Mouse (Mus musculus) heart, embryonic 14.5 days (tissue): ENCODE measurements at regions not wholly inside any gene's neighbourhood (a gene's known extent, or its start where the extent isn't known, plus 50 kb on each side); places are given as distances from the start of the nearest gene placed in this dataset.

ENCODE experiments used
- ATAC-seq: fragments of 200-750 bp; cut with Nextera tagmentation; 2 replicates; pipeline ENCODE4 v1.8.0; 2017; ENCODE audit warnings: low read depth, moderate TSS enrichment; ENCODE audit not compliant: insufficient number of reproducible peaks, insufficient read depth, low FRiP score
- H3K27ac ChIP-seq, 2 experiments: fragments of 200-500 bp in 1 of 2; fragments of 300-500 bp in 1 of 2; sonication (generic) in 1 of 2; replicated peaks in 1 of 2; 2 replicates each; pipeline ENCODE4 v1.5.1; 2012 to 2014; ENCODE audit warnings: low read depth in 2 of 2, low read length in 2 of 2, control low read depth in 1 of 2, mild to moderate bottlenecking in 1 of 2, mixed read lengths in 1 of 2; ENCODE audit not compliant: control insufficient read depth in 1 of 2, insufficient read depth in 1 of 2
- H3K27me3 ChIP-seq: fragments of 300-500 bp; sonication (generic); 2 replicates; pipeline ENCODE4 v1.6.1; 2014; ENCODE audit warnings: mild to moderate bottlenecking, low read length, control low read depth; ENCODE audit not compliant: control insufficient read depth, insufficient read depth
- H3K36me3 ChIP-seq: fragments of 300-500 bp; sonication (generic); 2 replicates; pipeline ENCODE4 v1.6.1; 2014; ENCODE audit warnings: mild to moderate bottlenecking, control low read depth, low read length, mixed read lengths; ENCODE audit not compliant: control insufficient read depth, insufficient read depth
- H3K4me1 ChIP-seq, 2 experiments: fragments of 200-500 bp in 1 of 2; fragments of 300-500 bp in 1 of 2; sonication (generic) in 1 of 2; 2 replicates each; pipeline ENCODE4 v1.6.1; 2012 to 2014; ENCODE audit warnings: low read length in 2 of 2, control low read depth in 1 of 2, mixed read lengths in 1 of 2; ENCODE audit not compliant: control insufficient read depth in 2 of 2, insufficient read depth in 2 of 2
- H3K4me2 ChIP-seq: fragments of 300-500 bp; sonication (generic); 2 replicates; pipeline ENCODE4 v1.6.1; 2014; ENCODE audit warnings: mild to moderate bottlenecking, low read length
- H3K4me3 ChIP-seq, 2 experiments: fragments of 200-500 bp in 1 of 2; fragments of 300-500 bp in 1 of 2; sonication (generic) in 1 of 2; 2 replicates each; pipeline ENCODE4 v1.5.1; 2012 to 2014; ENCODE audit warnings: low read length in 2 of 2, mild to moderate bottlenecking in 2 of 2, control low read depth in 1 of 2, low read depth in 1 of 2, moderate library complexity in 1 of 2; ENCODE audit not compliant: control insufficient read depth in 1 of 2, insufficient read depth in 1 of 2
- H3K9ac ChIP-seq: fragments of 300-500 bp; sonication (generic); 2 replicates; pipeline ENCODE4 v1.6.1; 2014; ENCODE audit warnings: mild to moderate bottlenecking, low read length
- H3K9me3 ChIP-seq: fragments of 300-500 bp; sonication (generic); 2 replicates; pipeline ENCODE4 v1.6.1; 2016; ENCODE audit warnings: low read length, control low read depth; ENCODE audit not compliant: control insufficient read depth
- WGBS: fragments of 180-500 bp; shearing (Covaris S2); extraction: QIAGEN DNeasy Blood & Tissue Kit; methylation state at CpG from one replicate; pipeline ENCODE4 v1.1.7; 2014; 5-methylcytosine and 5-hydroxymethylcytosine counted together

DNA sequence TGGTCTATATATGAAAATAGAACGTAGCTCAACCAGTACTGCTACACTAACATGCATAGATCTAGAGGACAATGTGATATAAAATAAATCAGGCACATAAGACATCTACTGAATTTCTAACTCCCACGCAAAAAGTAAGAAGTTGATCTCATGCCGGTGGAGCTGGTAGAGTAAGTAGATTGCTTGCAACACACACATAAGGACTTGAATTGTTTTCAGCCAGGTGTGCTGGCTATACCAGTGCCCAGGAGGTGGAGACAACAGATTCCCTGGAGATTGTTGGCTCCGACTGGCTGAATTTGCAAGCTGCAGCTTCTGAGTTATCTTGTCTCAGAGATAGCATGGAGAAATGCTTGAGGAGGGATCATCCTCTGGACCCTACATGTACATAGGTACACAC, 331.6 kb upstream of the Tenm3 start:
- ATAC-seq, result no peak
- Histone ChIP-seq H3K27me3 (no peaks in the 10 kb centered on the region), H3K27ac (no peak overlapping the region), H3K36me3 (no peaks in the 10 kb centered on the region), H3K4me3 (no peak overlapping the region), H3K4me1 (no peaks in the 10 kb centered on the region), H3K9ac (no peak overlapping the region), H3K9me3 (no peaks in the 10 kb centered on the region), H3K4me2 (no peak overlapping the region)
- WGBS, result 80% methylated on average over 4 of the region's 4 CpGs

DNA sequence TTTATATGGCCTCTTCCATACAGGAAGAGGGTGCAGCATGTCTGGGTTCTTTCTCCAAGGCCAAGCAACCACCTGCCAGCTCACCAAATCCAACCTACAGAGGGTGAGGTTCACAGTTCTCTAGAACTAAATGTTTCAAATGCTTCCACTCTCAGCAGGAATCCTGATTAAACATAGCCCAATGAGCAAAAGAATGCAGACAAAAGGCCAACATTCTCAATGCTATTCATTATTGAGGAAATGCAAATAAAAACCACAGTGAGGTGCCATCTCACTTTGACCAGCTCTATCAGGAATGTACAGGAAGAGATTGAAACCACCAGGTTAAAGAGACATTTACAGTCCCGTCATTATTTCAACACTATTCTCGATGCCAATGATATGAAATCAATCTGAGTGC, 331.2 kb upstream of the Tenm3 start:
- H3K27me3 ChIP-seq, result no peaks in the 10 kb centered on the region
- no peak overlapping the region for H3K4me3 ChIP-seq
- no peaks in the 10 kb centered on the region for H3K4me1 ChIP-seq
- no peaks in the 10 kb centered on the region for H3K36me3 ChIP-seq
- no peak overlapping the region for H3K9ac ChIP-seq
- H3K27ac ChIP-seq, result no peak overlapping the region
- H3K4me2 ChIP-seq, result no peak overlapping the region
- no peaks in the 10 kb centered on the region for H3K9me3 ChIP-seq
- no peak for ATAC-seq
- WGBS, result 84% methylated on average over 2 of the region's 2 CpGs

DNA sequence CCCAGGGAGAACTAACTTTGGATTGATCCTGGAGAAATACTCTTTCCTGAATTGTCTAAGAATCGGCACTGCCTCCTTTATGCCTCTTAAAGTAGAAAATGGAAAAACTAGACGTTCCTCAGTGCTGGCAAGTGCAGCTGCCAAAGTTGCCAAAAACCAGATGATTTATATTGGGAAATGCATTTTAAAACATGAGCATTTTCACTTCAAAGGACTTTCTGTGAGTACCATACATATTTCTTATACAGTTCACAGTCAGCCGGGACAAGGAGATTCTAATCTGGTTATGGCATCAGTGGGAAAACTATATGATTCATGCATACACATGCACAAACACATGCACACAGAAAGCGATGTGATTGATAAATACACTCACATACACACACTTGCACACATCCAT, 315.6 kb upstream of the Tenm3 start:
- H3K4me2 ChIP-seq, result no peak overlapping the region
- H3K4me3 ChIP-seq, result no peak overlapping the region
- H3K9ac ChIP-seq, result no peak overlapping the region
- H3K9me3 ChIP-seq, result no peaks in the 10 kb centered on the region
- no peak overlapping the region for H3K27ac ChIP-seq
- no peaks in the 10 kb centered on the region for H3K27me3 ChIP-seq
- WGBS, result 78% methylated on average over 4 of the region's 4 CpGs
- no peaks in the 10 kb centered on the region for H3K36me3 ChIP-seq
- H3K4me1 ChIP-seq, result no peaks in the 10 kb centered on the region
- ATAC-seq, result no peak

DNA sequence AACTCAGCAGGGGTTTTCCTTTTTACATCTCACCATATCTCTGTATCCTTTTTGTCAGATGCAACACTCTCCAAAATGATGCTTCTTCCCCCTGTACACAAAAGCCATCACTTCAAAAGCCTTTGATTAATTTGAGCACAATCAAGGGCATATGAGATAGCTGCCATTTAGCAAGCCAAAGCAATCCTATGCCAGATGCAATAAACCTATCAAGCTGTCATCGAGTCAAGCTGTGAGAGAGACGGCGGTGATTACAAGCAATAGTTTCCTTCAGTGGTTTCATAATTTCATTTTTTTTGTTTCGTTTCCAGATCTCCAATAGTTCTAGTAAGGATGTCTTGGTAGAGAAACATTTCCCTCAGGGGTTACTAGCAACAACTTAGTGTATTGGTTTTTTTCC, 314.4 kb upstream of the Tenm3 start:
- no peak overlapping the region for H3K27ac ChIP-seq
- WGBS, result 61% methylated on average over 4 of the region's 4 CpGs

DNA sequence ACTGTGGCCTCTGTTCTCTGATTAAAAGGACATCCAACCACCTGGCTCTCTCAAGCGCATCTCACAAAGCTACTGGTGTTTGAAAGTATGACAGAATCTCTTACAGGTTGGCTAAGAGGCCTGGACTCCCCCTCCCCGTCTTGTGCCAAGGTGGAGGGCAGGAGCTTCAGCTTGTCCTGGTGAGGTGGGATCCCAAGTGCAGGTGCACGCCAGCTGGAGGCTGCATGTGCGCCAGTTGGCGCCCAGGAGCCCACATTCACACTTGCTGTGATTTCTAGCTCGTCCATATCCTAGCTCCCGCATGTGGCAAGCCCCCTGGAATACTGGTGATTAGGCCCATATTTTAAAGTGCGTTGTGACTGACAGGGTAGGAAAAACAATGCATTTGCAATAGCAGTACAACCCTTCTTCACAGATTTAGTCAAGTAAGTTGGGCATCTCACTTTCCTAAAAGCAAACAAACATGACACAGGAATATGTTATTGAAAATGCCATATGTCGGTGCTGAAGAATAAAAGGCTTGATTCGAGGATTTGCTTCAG, 292.8 kb upstream of the Tenm3 start:
- 81% methylated on average over 10 of the region's 10 CpGs for WGBS
- Histone ChIP-seq H3K36me3 (no peaks in the 10 kb centered on the region), H3K4me1 (no peaks in the 10 kb centered on the region)

More for the DNA sequence above, 314.4 kb upstream of the Tenm3 start:
- no peaks in the 10 kb centered on the region for H3K27me3 ChIP-seq
- no peaks in the 10 kb centered on the region for H3K36me3 ChIP-seq
- H3K4me3 ChIP-seq, result no peak overlapping the region
- no peak overlapping the region for H3K9ac ChIP-seq
- H3K9me3 ChIP-seq, result no peaks in the 10 kb centered on the region
- no peak overlapping the region for H3K4me2 ChIP-seq
- ATAC-seq, result no peak
- H3K4me1 ChIP-seq, result no peaks in the 10 kb centered on the region

DNA sequence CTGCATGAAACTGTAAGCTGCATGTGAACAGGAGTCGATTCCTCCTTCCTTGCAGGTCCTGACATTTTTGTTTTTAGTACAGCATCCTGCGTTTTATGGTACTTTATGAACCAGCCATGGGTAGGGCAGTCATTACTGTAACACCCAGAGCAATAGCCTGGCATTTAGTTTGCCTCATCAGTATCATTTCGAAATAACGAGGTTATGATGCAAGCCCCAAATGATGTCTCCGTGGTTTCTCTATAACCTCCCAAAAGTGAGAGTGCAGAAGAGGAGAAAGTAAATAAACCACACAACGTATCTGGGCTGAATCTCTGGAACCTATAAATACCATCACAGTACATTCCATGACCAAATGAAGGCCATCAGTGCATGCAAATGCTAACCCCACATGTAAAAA, 265.3 kb upstream of the Tenm3 start:
- Histone ChIP-seq H3K36me3 (no peaks in the 10 kb centered on the region), H3K27ac (no peak overlapping the region), H3K27me3 (no peaks in the 10 kb centered on the region), H3K4me3 (no peak overlapping the region), H3K4me1 (no peaks in the 10 kb centered on the region), H3K4me2 (no peak overlapping the region), H3K9me3 (no peaks in the 10 kb centered on the region), H3K9ac (no peak overlapping the region)
- no peak for ATAC-seq
- WGBS, result 72% methylated on average over 6 of the region's 6 CpGs

More for the DNA sequence above, 292.8 kb upstream of the Tenm3 start:
- no peak overlapping the region for H3K4me3 ChIP-seq
- no peak for ATAC-seq
- H3K27ac ChIP-seq, result no peak overlapping the region
- H3K27me3 ChIP-seq, result no peaks in the 10 kb centered on the region
- H3K9ac ChIP-seq, result no peak overlapping the region
- H3K4me2 ChIP-seq, result no peak overlapping the region
- H3K9me3 ChIP-seq, result no peaks in the 10 kb centered on the region

DNA sequence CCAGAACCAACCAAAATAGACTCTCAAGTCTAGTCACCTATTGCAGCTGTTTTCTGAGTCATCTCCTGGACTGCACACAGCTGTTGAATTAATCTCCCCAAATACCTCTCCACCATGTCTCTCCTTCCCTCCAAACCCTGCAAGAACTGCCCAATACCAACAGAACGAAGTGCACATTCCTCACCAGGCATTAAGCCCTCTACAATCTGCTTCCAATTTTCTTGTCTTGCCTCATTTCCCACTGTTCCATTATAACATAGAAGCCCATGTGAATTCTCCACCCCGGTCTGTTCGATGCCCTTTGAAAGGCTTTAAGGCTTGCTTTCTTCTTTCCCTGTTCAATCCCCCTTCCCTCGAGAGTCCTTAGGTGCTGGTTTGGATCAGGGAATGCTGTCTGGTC, 264.9 kb upstream of the Tenm3 start:
- H3K27me3 ChIP-seq, result no peaks in the 10 kb centered on the region
- ATAC-seq, result no peak
- H3K36me3 ChIP-seq, result no peaks in the 10 kb centered on the region
- no peaks in the 10 kb centered on the region for H3K4me1 ChIP-seq
- H3K4me3 ChIP-seq, result no peak overlapping the region
- H3K27ac ChIP-seq, result no peak overlapping the region
- no peak overlapping the region for H3K4me2 ChIP-seq
- H3K9me3 ChIP-seq, result no peaks in the 10 kb centered on the region
- WGBS, result 74% methylated on average over 4 of the region's 4 CpGs
- no peak overlapping the region for H3K9ac ChIP-seq

DNA sequence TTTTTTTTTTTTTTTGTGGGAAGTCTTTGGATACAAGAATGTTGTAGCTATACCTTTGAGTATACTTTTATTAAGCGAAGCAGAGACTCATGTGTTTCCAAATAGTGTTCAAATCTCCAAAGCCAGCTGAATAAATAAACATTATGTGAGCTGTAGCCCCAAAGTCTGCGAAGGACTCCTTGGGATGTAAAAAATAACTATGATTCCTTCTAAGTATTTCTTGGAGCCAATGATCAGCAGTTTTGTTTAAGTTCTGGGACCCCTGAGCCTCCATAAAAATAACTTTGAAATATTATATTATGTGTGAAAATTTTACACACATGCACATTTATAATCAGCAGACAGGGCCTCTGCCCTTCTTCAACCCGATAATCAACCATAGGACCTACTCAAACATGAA, 262.8 kb upstream of the Tenm3 start:
- ATAC-seq, result no peak
- H3K9ac ChIP-seq, result no peak overlapping the region

More for the DNA sequence above, 262.8 kb upstream of the Tenm3 start:
- Histone ChIP-seq H3K4me1 (no peaks in the 10 kb centered on the region), H3K27ac (no peak overlapping the region), H3K4me2 (no peak overlapping the region), H3K4me3 (no peak overlapping the region), H3K36me3 (no peaks in the 10 kb centered on the region), H3K27me3 (no peaks in the 10 kb centered on the region), H3K9me3 (no peaks in the 10 kb centered on the region)
- WGBS, result 80% methylated on average over 3 of the region's 3 CpGs
